Mouse (Mus musculus): ENCODE data around the gene Selenoi.
"Not testable (repeated sequence)": the region's sequence is repeated elsewhere in the genome, so short reads cannot be mapped to it uniquely, and the experiment has no call there.

Gene Selenoi

DNA sequence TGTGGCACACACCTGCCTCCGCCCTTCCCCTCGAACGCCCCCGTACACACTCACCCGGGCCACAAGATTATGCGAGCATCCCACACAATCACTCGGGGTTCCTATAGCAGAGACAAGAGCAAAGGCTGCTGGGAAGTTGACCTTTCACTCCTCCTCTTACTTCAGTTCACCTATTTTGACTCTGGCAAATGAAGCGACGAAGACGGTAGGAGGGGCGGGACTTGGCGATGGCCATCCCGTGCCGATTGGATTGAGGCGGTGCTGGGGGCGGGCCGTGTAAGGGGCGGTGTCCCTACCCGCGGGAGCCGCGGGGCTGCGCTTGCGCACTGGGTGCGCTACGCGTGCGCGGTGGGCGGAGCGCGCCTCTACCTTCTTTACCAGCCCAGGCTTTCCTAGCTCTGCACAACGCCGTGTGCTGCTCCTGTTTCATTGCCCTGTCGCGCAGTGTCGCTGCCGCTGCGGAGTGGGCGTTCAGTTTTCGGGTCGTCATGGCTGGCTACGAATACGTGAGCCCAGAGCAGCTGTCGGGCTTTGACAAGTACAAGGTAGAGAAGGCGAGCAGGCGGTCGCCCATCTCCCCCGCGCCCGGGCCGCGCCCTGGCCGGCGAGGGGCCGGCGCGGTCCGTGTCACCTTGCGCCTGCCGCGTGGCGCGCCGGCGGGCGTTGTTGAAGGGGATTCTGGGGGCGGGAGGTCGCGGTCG lies at the start of gene Selenoi:
TSS of gene Selenoi (plus strand) at position 311 of the 701 bp plus-strand sequence.
- DNase-seq (ENCODE audit: extremely low read depth, low read depth, low spot score), result peak; percentile 90

DNA sequence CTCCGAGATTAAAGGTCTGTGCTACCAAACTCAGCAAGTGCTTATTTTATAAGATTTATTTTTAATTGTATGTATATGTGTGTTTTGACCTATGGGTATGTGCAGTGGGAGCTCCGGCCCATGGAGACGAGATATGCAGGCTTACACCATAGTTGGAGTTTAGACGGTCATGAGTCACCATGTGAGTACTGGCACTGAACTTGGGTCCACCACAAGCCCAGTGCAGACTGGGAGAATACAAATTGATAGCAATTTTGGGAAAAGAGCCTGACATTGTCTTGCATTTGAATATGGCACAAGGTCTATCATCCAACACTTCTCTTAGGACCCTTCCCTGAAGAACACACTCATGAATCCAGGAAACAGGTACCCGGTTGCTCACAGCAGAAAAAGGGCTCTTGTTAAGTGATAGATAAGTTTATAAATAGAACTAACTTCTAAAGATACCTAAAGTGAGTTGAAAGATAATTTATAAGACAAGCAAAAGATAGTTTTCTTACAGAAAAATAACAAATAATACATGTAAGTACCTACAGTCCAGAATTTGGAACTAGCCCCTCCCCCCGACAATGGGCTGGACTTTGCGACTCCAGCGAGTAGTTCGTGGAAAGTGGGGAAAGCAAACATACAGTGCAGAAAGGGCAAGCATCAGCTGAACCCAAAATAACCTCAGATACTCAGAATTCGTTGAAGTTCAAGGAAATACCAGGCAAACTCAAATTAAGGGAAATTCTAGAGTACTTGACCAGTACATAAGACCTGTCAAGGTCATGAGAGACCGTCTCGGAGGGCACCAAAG lies 44.5 kb upstream of the Selenoi start:
- no peak for DNase-seq (ENCODE audit: extremely low read depth, low read depth, low spot score)

DNA sequence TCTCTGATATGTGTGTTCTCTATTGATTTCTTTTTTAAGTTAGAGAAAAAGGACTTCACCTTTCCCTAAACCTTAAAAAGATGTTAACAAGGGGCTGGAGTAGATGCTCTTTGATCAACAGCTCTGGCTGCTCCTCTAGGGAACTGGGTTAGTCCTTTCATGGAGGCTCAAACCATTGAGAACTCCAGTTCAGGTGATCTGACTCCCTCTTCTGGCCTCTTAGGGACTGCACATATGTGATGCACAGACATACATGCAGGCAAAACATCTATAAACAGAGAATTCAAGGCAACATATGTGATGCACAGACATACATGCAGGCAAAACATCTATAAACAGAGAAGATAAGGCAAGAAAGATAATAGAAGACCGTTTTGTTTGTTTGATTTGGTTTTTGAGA lies 39.9 kb upstream of the Selenoi start:
- DNase-seq (ENCODE audit: extremely low read depth, low read depth, low spot score), result no peak

DNA sequence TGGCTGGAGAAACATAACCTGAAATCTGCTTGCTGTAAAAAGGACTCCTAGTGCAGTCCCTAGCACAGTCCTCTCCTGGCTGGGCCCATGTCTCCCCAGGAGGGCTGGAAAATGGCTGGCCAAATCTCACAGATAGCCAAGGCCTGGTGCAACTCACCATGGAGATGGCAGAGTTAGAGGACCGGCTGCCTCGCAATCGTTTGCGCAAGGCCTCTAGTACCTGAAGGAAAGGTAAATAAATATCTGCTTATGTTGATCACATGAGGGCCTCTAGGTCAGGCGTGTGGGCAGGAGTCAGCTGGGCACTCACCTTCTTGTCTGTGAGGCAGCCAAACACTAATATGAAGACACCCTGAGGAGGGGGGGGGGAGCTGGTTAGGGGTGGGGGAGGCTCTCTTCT lies 37.0 kb upstream of the Selenoi start:
- no peak for DNase-seq (ENCODE audit: extremely low read depth, low read depth, low spot score)

DNA sequence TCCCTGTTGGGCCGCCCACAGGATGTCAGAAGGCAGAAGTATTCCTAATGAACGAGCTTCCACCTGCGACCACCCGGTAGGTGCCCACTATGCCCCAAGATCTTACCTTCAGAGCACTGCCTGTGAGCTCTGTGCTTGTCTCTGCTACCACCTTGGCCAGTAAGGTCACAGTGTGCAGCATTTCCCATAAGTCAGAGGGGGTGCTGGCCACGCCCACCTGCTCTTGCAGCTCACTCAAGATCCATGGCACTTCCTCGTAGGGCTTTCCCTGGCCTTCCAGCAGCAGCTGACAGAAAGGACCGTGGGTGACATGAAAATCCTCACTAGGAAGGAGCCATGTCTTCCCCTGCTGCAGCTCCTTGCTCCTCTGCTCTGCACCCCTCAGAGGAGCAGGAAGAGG lies 34.1 kb upstream of the Selenoi start:
- DNase-seq (ENCODE audit: extremely low read depth, low read depth, low spot score), result no peak

DNA sequence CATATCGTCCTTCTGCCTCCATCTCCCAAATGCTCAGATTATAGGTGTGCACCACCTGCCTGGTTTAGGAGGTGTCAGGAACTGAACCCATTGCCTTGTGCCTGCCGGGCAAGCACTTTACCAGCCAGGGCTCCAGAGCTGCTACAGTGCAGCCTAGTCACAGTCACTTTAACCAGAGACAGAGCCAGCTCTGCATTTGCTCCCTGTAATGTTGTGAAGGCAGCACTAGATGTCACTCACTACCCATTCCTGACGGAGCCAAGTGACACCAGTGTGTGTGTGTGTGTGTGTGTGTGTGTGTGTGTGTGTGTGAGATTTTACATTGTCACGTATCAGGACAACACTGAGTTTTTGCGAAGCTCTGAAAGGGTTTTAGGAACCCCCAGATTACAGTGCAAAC lies 30.9 kb upstream of the Selenoi start:
- DNase-seq (ENCODE audit: extremely low read depth, low read depth, low spot score), result no peak

DNA sequence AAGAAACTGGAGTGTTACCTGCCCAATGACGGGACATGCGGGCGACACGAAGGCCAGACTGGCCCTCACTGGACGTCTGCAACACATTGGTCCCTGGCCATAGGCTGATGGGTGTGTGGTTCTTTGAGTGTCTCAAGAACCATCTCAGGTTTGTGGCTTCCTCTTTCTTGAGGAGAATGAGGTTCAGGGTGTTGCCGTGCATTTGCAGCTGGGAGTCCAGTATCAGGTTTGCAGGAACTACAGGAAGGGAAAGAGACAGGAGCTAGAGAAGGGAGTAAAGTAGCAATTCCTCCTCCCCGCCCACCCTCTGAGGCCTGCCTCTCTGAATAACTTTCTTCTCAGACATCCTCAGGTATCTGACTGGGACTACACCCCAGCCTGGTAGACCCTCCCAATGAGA lies 30.2 kb upstream of the Selenoi start:
- DNase-seq (ENCODE audit: extremely low read depth, low read depth, low spot score), result no peak

DNA sequence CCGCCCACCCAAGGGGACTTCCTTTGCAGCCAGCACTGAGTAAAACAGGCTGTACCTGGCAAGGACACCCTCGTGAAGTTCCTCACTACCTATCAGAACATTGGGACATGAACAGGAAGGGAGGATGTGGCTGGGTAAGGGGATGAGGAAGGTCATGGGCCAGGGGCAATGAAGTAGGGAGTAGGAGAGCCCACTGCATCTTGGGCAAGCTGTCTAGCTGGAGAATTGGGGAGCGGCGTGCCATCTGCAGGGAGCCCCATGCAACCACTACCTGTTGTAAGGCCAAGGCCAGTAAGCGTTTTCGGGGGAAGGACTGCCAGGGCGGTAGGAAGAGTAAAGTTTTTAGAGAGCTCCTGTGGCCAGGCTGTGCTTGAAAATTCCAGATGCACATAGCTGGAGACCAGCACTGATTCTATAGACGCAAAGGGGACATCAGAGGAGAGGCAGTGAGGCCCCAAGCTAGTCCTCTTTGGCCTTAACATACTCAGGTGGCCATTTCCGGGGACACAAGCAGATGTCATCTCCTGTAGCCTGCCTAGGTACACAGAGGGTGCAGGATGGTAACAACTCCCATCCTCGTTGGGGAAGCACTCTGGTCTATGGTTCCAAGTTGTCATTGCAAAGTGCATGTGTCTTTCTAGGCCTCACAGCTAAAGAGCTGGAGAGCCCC lies 29.0 kb upstream of the Selenoi start:
- DNase-seq (ENCODE audit: extremely low read depth, low read depth, low spot score), result no peak

DNA sequence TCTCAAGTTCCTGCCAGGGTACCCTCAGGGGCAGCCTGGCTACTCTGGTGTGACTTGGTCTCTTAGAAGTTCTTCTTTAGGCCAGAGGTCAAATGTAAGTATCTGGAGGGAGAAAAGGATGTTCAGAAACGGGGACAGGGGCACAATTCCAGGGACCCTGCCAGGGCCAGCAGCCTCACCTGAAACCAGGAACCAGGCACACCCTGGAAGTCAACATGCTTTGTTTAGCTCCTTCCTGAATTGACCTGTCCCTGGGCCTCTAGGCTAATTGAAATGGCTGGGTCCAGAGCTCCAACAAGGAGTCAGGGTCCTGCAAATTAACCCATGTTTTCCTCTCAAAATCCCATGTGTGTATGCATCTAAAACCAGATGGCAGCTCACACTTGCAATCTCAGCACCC lies 27.9 kb upstream of the Selenoi start:
- DNase-seq (ENCODE audit: extremely low read depth, low read depth, low spot score), result no peak

DNA sequence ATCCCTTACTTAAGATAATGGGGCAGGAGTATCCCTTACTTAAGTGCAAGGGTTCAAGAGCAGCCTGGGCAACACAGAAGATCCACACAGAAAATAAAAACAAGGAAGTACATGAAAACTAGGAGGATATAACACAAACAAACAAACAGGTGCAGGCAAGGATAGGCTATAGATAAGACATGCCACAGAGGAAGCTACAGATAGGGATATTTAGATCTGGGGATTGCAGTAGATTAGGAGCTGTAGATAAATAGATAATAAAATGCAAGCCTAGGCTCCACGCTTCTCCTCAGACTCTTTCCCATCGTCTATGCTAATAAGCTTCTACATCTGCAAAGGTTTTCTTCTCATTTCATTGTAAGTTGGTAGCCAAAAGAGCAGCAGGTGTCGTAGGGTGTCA lies 27.3 kb upstream of the Selenoi start:
- DNase-seq (ENCODE audit: extremely low read depth, low read depth, low spot score), result no peak

DNA sequence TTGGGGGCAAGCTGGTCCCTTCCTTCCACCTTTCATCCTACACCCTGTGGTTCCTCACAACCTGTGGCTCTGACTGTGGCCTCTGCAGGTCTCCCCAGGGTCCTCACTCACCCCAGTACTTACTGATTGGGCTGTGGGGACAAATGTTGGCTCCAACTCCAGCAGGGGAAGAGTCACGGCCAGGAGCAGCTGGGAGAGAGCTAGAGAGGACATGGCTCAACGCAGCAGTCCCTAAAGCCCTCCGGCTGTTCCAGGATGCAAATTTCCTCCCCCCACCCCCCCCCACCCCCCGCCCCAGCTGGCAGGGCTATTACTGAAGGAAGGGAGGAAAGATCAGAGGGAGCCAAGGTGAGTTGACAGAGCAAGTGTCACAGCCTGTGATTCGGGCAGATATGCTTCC lies 26.9 kb upstream of the Selenoi start, which contains the start of gene Adgrf3:
TSS of gene Adgrf3 (minus strand) at position 230 of the 400 bp plus-strand sequence.
- DNase-seq (ENCODE audit: extremely low read depth, low read depth, low spot score), result no peak

DNA sequence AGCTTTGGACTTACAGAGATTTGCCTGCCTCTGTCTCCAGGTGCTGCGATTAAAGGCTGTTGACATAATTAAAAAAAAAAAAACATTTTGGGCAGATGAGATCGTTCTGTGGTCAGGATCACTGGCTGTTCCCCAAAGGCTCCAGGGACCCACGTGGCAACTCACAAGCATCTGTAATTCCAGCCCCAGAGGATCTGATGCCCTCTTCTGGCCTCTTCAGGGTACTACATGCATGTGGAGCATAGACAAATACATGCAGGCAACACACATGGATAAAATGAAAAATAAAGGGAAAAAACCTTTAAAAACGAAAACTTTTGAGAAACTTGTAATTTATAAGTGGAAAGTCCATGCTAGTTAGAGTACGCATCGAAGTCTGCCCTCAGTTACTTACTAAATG lies 25.1 kb upstream of the Selenoi start:
- DNase-seq (ENCODE audit: extremely low read depth, low read depth, low spot score), result no peak

DNA sequence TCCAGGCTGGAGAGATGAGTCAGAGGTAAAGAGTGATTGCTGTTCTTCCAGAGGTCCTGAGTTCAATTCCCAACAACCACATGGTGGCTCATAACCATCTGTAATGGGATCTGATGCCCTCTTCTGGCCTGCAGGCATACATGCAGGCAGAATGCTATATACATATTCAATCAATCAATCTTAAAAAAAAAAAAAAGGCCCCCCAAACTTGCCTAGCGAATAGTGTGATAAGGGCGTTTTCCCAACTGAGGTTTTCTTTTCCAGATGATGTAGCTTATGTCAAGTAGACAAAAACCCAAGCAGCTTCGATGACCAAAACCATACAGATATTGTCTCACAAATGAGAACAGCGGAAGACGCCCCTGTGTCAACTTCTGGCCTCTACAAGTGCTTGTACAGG lies 21.6 kb upstream of the Selenoi start:
- DNase-seq (ENCODE audit: extremely low read depth, low read depth, low spot score), result not testable (repeated sequence)

DNA sequence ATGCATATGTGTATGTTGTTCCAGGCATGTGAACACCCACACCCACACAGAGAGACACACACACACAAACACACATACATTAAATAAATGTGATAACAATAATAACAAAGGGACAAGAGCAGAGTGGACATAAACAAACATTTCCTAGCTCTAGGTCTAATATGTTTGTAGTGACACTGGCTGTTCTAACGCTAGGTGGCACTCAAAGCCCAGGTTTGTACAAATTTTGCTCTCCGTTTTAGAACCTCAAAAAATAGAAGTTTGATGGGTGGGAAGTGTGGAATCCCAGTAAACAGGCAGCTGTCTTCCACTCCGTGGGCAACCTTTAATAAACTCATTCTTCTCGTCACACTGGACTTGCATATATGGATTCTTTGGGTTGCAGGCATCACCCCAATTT lies 17.5 kb upstream of the Selenoi start:
- DNase-seq (ENCODE audit: extremely low read depth, low read depth, low spot score), result no peak

DNA sequence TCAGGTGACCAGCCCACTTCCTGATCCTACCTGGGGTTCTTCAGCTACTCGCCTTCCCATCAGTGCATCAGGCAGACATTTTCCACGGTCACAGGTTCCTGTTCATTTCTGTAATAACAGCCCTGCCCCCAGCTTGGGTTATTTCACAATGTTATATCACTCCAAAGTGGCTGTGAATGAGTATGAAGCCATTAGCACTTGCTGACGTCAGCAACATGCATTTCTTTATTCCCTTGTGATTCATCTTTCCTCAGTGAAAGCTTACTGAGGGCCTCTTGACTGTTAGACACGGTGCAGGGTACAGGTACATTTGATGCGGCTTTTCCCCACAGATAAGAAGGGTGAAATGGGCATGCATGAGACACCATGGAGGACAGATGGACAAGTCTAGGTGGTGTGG lies 16.4 kb upstream of the Selenoi start:
- DNase-seq (ENCODE audit: extremely low read depth, low read depth, low spot score), result no peak

DNA sequence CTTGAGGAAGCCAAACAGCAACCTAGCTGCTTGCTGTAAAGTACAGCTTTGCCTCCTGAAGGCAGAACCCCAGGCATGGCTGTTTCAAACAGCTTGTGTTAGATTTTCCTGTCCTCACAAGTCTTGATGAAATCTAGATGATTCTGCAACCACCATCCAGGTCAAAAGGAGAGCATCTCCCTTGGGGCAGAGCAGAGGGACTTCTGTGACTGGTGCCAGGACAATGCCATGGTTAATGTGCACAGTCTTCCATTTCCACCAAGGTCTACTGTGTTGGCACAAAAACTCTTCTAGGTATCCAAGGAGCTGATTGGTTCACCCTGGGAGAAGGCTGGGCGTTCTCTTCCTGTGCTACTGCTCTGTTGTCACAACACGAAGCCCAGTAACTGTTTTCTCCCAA lies 12.7 kb upstream of the Selenoi start:
- DNase-seq (ENCODE audit: extremely low read depth, low read depth, low spot score), result peak; percentile 96

DNA sequence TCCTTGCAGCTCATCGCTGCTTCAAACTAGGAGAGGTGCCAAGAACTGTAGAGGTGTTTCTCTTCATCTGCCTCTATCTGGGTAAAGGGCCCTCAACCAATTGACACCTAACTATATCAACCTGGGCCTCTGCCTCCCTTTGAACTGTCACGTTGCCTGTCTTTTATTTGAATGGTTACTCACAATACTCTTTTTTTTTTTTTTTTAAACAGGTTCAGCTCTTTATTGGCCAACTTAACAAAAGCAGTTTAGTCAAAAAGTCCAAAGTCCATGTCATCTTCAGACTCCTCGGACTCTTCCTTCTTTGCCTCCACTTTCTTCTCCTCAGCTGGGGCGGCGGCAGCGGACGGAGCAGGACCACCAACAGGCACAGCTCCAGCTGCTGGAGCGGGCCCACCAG lies 11.7 kb upstream of the Selenoi start:
- DNase-seq (ENCODE audit: extremely low read depth, low read depth, low spot score), result no peak

DNA sequence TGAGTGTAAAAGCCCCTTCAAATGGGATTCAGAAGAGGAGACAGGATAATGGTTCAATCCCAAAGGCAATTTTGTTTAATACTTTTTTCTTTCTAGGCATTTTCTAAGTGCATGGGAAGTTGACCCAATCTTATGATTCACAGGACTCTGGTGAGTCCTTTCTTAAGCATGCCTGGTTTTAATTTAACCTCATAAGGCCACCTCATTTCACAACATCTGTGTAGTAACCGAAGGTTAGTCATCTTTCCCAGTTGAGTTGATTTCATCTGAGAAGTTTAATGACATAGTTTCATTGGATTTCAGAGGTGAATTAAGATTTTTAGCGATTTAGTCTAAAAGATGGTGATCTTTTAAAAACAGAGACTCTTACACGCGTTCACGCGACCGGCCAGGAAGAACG lies 9.7 kb upstream of the Selenoi start:
- no peak for DNase-seq (ENCODE audit: extremely low read depth, low read depth, low spot score)

DNA sequence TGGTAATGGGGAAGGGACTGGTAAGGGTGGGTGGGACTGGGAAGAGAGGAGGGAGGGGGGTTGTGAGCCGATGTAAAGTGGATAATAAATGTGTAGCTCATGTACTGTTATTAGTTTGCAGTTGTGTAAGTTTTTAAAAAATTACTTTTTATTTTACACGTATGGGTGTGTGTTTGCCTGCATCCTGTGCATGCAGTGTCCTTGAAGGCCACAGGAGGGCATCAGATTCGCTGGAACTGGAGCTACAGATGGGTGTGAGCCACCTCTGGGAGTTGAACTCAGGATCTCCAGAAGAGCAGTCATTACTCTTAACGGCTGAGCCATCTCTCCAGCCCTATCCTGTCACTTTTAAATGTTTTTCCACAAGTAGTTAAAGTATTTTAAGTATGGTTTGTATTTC lies 1.5 kb upstream of the Selenoi start:
- DNase-seq (ENCODE audit: extremely low read depth, low read depth, low spot score), result no peak

DNA sequence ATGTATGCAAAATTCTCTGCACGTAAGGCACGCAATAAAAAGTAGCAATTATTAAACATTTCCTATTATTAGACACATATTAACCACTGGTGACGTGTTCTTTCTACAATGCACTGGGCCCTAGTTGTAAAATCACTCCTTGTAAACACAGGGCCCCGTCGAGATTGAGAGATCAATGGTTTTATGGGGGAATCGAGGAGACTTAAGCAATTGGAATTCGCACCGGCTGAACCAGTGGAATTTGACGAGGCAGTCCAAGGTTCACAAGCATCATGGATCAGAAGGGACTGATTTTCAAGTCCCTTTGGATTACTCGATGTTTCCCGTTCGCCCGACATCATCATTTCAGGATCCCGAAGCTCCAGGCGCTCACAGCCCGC lies 500 bp upstream of the Selenoi start:
- DNase-seq (ENCODE audit: extremely low read depth, low read depth, low spot score), result no peak

DNA sequence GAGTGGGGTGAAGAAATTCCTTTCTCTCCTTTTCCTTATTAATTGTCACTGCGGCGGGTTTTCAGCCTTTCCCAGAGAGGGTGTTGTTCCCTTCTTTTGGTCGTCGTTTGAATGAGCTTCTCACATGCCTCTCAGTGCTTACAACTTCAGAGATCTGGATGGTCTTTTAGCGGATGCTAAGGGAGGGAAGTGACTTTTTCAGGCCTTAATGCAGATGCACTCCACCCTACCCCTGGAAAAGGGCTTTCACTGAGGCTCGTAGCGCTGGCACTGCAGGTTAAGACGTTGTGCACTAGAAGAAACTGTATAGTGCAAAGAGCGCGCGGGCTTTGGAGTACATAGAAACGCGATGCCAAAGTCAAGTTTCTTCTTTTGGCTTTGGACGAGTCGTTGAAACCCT lies 661 bp downstream of the Selenoi start:
- DNase-seq (ENCODE audit: extremely low read depth, low read depth, low spot score), result no peak

DNA sequence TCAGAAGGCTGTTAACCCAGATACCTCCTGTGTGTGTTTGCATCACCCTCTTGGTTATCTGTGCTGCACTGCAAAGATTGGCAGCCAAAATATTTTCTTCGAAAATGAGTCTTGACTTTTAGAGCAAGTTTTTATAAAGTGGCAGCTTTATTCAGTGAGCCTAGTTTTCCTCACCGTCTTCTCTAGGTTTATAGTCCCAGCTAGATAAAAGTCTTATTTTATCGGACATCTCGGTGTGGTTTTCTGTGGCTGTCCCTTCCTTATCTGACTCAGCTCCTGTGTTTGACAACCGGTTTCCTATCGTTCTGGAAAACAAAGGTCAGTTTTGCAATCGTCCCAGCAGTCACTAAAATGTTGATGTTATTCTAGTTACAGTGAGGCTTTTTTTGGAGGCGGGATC lies 1.6 kb downstream of the Selenoi start:
- no peak for DNase-seq (ENCODE audit: extremely low read depth, low read depth, low spot score)

Data from fat pad, adult 2 months (tissue).